Mouse (Mus musculus) adrenal gland, postnatal 25 days (tissue): ENCODE measurements around the gene Aldh6a1. TPM values are rescaled to one million over a fixed set of nuclear protein-coding genes. Genes with fewer than 3 reads are reported as not detected.
A peak's percentile ranks its signal among the peaks of the same experiment; 100 is the strongest.

Experiments
- DNase-seq: peaks from one replicate; pipeline ENCODE4 v3.0.0; 2021; ENCODE audit warnings: mixed read lengths
- total RNA-seq: library from RNA; stranded (reverse); gene quantifications from 2 replicates; pipeline ENCODE4 v1.2.3, GENCODE M21; 2021

Aldh6a1 gene
- total RNA-seq, 1 experiment from 2014 or later: 187 TPM

DNA sequence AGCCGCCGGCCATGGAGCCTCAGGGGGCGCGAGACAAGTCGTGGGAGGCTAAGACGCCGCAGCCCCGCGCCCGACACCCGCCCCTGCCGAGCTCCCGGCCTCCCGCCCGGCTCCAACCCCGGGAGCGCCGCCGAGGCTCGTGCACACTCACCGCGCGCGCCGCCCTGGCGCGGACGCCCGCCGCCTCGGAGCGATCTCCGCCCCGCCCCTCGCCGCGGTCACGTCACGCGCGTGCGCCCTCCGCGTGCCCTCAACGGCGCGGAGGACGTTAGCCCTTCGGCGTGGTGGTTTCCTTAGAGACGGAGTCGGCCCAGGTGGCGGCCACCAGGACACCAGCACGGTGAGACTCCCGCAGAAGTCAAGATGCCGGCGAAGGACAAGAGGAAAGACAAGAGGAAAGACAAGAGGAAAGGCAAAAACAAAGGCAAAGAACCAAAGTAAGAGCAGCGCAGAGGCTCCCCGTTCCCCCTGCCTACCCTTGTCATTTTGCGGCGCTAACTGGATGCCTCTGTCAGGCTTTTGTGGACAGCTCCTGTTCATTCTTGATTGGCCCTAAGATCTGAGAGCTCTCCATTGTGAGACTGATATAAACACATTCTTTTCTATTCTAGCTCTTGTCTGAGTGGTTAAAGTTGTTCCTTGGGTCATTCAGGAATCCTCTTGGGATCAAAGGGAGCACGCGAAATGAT is 41.8 kb downstream of the Aldh6a1 start, which contains the start of the genes Entpd5 and Bbof1:
TSS of gene Entpd5 (minus strand) at position 211 of the 689 bp plus-strand sequence.
TSS of gene Bbof1 (plus strand) at position 253 of the 689 bp plus-strand sequence.
- DNase-seq: peak; percentile 95

DNA sequence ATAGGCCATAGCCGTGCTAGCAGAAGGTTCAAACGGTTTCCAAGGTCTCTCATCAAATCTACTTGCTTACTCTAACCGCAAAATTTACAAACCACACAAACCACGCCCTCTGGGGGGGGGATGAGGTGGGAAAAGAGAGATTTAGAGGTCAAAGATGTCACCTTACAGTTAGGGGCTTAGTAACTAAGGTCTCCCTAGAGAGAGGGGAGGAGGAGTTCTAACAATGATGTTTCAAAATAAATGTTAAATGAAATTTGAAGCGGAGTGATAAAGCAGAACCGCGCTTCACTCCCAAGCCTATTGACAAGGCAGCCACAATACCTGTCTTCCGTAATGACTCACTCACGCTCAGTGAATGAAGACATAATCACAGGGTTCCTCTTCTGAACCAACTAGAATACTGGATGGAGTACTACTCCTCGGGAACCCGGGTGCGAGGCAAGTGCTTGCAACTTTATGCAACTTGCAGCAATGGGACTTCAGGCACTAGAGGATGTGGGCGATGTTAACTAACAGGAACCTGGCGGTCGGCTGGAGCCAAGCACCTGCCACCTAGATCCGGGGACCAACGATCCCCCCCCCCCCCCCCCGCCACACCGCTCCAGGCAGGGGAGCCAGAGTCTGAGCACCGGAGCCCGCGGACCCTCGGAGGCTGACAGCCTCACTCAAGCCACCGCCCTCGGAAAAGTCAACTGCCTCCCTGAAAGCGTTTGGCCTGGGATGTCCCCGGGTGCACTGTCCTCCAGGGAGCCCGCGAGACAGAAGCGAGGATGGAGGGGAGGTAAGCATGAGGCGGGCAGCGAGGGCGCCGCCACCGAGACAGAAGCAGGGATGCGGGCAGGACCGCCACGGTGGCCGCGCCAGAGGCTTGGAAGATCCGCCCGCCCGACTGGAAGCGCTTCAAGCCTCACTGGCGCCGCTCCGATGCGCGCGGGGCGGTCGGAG is 42.7 kb downstream of the Aldh6a1 start:
- DNase-seq: no peak

DNA sequence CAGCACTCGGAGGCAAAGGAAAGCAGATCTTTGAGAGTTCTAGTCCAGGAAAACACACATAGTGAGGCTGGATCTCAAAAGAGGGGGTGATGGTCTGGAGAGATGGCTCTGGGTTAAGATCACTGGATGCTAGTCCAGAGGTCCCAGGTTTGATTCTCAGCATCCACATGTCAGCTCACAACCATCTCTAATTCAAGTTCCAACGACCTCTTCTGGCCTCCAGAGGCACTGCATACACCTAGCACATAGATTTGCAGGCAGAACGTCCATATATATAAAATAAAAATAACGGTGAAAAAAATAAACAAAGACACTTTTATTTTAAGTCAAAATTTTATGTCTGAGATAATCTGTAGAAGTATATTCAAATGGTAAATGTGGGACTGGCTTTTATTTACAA is 43.5 kb downstream of the Aldh6a1 start:
- no peak for DNase-seq

DNA sequence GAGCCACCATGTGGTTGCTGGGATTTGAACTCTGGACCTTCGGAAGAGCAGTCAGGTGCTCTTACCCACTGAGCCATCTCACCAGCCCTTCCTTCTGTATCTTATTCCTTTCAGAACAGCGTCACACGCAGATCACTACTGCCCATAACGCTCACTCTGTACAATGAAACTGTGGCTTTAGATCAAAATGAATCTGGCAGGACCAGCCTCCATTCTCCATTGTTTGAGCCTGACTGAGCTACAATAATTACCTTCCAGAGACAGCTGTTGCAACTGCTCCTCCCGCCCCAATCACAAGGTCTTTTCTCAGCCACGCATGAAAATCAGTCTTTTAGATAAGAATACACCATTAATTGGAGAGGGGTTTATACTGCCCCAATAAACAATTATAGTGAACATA is 46.3 kb downstream of the Aldh6a1 start:
- no peak for DNase-seq

- DNase-seq: no peak
Measured at GRCm38 (mm10) chr12:84402923-84403322, 47.9 kb downstream of the Aldh6a1 start.

- DNase-seq: peak; percentile 38
Measured at GRCm38 (mm10) chr12:84400653-84401052, 50.2 kb downstream of the Aldh6a1 start.

DNA sequence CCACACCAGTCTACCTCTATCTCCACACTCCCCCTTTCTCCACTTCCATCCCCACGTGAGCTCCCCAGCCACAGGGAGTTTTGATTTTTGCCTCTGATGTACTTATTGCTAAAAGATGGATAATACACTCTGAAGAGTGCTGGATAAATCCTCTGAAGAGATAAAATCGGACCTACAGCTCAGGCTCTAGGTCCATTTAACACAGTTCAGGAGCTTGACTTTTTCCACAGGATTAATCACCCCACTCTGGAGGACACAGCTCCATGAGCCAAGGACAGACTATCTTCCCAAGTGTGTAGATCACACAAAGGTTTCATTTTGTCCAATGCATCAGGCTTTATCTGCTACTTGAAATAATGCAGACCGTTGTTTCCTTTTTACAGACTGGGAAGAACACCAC is 50.7 kb downstream of the Aldh6a1 start:
- DNase-seq: no peak

DNA sequence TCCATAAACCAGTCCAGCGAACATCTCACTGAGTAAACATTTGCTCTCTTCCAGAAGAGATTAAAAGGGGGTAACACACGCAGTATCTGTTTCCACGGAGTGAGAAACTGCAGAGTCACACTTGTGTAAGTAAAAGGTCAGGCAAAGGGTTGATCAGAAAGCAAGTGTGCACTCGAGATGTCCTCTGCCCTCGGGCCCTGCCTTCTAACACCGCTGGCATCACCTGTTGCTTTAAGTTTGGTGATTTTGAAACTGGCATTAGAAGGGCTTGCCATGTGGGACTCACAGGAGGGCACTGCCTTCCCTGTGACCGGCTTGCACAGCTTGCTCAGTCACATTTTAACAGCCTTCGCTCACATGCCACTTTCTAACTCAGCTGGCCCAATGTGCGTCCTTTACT is 51.1 kb downstream of the Aldh6a1 start:
- DNase-seq: peak; percentile 7

- DNase-seq: no peak
Measured at GRCm38 (mm10) chr12:84399135-84399534, 51.7 kb downstream of the Aldh6a1 start.

- no peak for DNase-seq
Measured at GRCm38 (mm10) chr12:84398629-84399028, 52.2 kb downstream of the Aldh6a1 start.

- no peak for DNase-seq
Measured at GRCm38 (mm10) chr12:84397685-84398084, 53.1 kb downstream of the Aldh6a1 start.

GRCm38 (mm10) chr12:84396947-84397679 is 53.7 kb downstream of the Aldh6a1 start:
- no peak for DNase-seq

- DNase-seq: no peak
Measured at GRCm38 (mm10) chr12:84393847-84394246, 57.0 kb downstream of the Aldh6a1 start.

- no peak for DNase-seq
Measured at GRCm38 (mm10) chr12:84392681-84393080, 58.1 kb downstream of the Aldh6a1 start.

DNA sequence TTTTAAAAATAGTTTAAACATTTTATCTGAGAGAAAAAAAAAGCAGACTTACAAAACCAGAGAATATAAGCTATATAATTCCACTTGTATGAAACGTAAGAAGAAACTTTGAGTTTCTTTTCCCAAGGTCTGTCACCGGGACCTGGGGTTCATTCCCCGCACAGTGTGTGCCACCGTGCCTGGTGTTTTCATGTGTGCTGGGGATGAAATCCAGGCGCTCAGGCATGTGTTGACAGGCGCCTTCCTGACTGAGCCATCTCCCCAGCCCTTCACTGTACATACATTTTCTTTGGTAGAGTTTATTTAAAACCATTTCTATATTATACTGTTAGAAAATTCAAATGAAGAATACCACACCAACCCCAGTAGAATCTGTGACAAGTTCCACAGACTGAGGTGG is 60.5 kb downstream of the Aldh6a1 start:
- no peak for DNase-seq

GRCm38 (mm10) chr12:84388774-84389400 is 61.9 kb downstream of the Aldh6a1 start:
- DNase-seq: no peak

GRCm38 (mm10) chr12:84388097-84388496 is 62.7 kb downstream of the Aldh6a1 start:
- DNase-seq: no peak

DNA sequence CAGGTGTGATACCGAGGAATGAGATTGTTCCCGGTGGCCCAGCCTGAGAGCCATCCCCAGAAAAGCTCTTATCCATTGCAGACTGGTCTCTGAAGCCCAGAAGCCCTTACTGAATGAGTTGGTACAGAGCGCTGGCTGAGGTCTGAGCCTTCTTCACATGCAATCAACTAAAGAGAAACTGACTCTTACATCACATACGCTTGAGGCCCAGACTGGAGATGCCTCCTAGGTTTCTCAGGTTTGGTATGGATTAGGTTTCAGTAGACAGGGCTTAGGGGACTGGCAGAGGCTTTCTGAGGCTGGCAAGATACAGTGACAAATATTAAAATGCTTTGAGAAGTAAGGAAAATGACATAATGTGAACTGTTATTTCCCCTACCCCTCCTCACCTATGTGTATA is 65.4 kb downstream of the Aldh6a1 start:
- DNase-seq: no peak

- peak; percentile 39 for DNase-seq
Measured at GRCm38 (mm10) chr12:84384644-84385081, 66.1 kb downstream of the Aldh6a1 start.

GRCm38 (mm10) chr12:84382369-84382768 is 68.4 kb downstream of the Aldh6a1 start:
- DNase-seq: no peak
